Mouse (Mus musculus) heart, adult 2 months (tissue): ENCODE results near the gene Gm3952.

Experiments used
- CTCF ChIP-seq: fragments of 200-600 bp; IDR thresholded peaks from 2 replicates; pipeline ENCODE4 v1.8.1; 2022; ENCODE audit warnings: antibody characterized with exemption, mild to moderate bottlenecking, moderate library complexity
- POLR2A ChIP-seq: fragments of 200-500 bp; IDR thresholded peaks from 2 replicates; pipeline ENCODE4 v1.6.1; 2011; ENCODE audit warnings: mild to moderate bottlenecking, low read depth, low read length, control low read depth; ENCODE audit not compliant: insufficient read depth

DNA sequence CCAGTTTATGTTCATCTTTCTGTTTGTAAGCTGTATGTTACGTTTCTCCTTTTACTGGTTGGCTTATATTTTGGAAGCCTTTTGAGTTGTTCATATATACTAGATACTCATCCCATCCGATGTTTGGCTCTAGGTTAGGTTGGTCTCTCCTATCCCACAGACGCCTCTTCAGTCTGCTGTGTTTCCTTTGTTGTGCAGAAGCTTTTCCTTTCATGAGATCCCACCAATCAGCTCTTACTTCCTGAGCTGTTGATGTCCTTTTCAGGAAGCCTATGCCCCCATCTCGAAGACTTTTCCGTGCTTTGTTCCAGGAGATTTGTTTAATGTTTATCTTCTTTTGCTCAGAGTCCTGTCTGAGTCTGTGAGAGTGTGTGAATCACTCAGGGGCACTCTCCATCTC lies 45.3 kb upstream of the Gm3952 start:
- TF ChIP-seq POLR2A (no peak), CTCF (no peak)
